Mouse (Mus musculus) limb, embryonic 14.5 days (tissue): Measurements from ENCODE around the gene Pclo. TPM values are rescaled to one million over a fixed set of nuclear protein-coding genes. Genes with fewer than 3 reads are reported as not detected.

Experiments used
- ATAC-seq: fragments of 200-750 bp; cut with Nextera tagmentation; 2 replicates; pipeline ENCODE4 v1.8.0; 2017; ENCODE audit warnings: low read depth, moderate number of reproducible peaks, moderate TSS enrichment; ENCODE audit not compliant: low FRiP score
- DNase-seq: peaks from one replicate; pipeline ENCODE4 v3.0.0-alpha.2; 2015; ENCODE audit warnings: low spot score
- H3K27ac ChIP-seq: fragments of 300-500 bp; sonication (generic); replicated peaks from 2 replicates; pipeline ENCODE4 v1.5.1; 2014; ENCODE audit warnings: low read depth, mild to moderate bottlenecking, low read length, moderate library complexity, mixed read lengths
- H3K27me3 ChIP-seq: fragments of 300-500 bp; sonication (generic); 2 replicates; pipeline ENCODE4 v1.6.1; 2014; ENCODE audit warnings: low read length, mixed read lengths; ENCODE audit not compliant: control insufficient read depth, insufficient read depth
- H3K36me3 ChIP-seq: fragments of 300-500 bp; sonication (generic); 2 replicates; pipeline ENCODE4 v1.6.1; 2014; ENCODE audit warnings: mild to moderate bottlenecking, low read length, moderate library complexity, mixed read lengths; ENCODE audit not compliant: control insufficient read depth, insufficient read depth
- H3K4me1 ChIP-seq: fragments of 300-500 bp; sonication (generic); 2 replicates; pipeline ENCODE4 v1.6.1; 2014; ENCODE audit warnings: antibody characterized with exemption, low read length, mixed read lengths; ENCODE audit not compliant: control insufficient read depth, insufficient read depth
- H3K4me2 ChIP-seq: fragments of 300-500 bp; sonication (generic); replicated peaks from 2 replicates; pipeline ENCODE4 v1.6.1; 2014; ENCODE audit warnings: low read depth, mild to moderate bottlenecking, low read length, moderate library complexity; ENCODE audit not compliant: severe bottlenecking
- H3K4me3 ChIP-seq: fragments of 300-500 bp; sonication (generic); replicated peaks from 2 replicates; pipeline ENCODE4 v1.5.1; 2014; ENCODE audit warnings: low read length
- H3K9ac ChIP-seq: fragments of 300-500 bp; sonication (generic); 2 replicates; pipeline ENCODE4 v1.6.1; 2014; ENCODE audit warnings: mild to moderate bottlenecking, low read depth, low read length, moderate library complexity; ENCODE audit not compliant: severe bottlenecking
- H3K9me3 ChIP-seq: fragments of 300-500 bp; sonication (generic); 2 replicates; pipeline ENCODE4 v1.6.1; 2016; ENCODE audit warnings: low read length; ENCODE audit not compliant: control insufficient read depth
- POLR2A ChIP-seq: fragments of 200-500 bp; IDR thresholded peaks from 2 replicates; pipeline ENCODE4 v1.8.0; 2012; ENCODE audit warnings: inconsistent platforms, mild to moderate bottlenecking, moderate library complexity, borderline replicate concordance; ENCODE audit not compliant: insufficient read depth, insufficient read length; ENCODE audit errors: extremely low read depth
- WGBS: fragments of 180-500 bp; shearing (Covaris S2); extraction: QIAGEN DNeasy Blood & Tissue Kit; methylation state at CpG from one replicate; pipeline ENCODE4 v1.1.7; 2014; 5-methylcytosine and 5-hydroxymethylcytosine counted together
- polyA plus RNA-seq, 2 experiments: library from polyadenylated mRNA; depleted of rRNA in 1 of 2; stranded (reverse) in 1 of 2; unstranded in 1 of 2; fragments of >200 nt; fragmentation: Nextera tagmentation in 1 of 2; extraction: Ambion mirVana in 1 of 2; gene quantifications; 2 replicates each; pipeline versions ENCODE4 v1.2.1 to v1.2.3; 2012 to 2014

Gene Pclo
- polyA plus RNA-seq, 2 experiments = 0.40 to 0.59 TPM

DNA sequence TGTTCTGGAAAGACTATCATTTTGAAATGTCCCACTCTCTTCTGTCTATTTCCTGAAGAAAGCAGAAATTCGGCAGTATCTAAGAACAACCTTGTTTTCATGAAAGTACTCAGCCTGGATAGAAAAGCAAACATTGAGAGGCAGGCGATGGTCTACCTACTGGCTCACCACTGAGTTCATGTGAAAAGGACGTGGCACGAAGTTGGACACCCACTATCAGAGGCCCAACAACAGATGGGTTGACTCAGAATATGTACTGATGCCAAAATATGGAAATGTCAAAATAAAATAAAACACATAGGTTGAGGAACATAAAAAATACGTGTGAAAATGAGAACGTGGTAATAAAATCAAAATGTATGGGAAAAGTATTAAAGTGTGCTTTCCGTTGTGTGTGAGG, 106.4 kb downstream of the Pclo start:
- TF ChIP-seq POLR2A = no peak
- H3K9me3 ChIP-seq = no peaks in the 10 kb centered on the region

GRCm38 (mm10) chr5:14623360-14623759, 108.6 kb downstream of the Pclo start:
- ATAC-seq = no peak
- Histone ChIP-seq H3K36me3 (no peaks in the 10 kb centered on the region), H3K9me3 (no peaks in the 10 kb centered on the region), H3K4me3 (no peak overlapping the region), H3K4me1 (no peaks in the 10 kb centered on the region), H3K27me3 (no peaks in the 10 kb centered on the region), H3K4me2 (no peak overlapping the region), H3K27ac (no peak overlapping the region), H3K9ac (no peak overlapping the region)
- 60% methylated on average over 7 of the region's 7 CpGs for WGBS
- TF ChIP-seq POLR2A = no peak
- DNase-seq = no peak

More for the DNA sequence above, 106.4 kb downstream of the Pclo start:
- no peaks in the 10 kb centered on the region for H3K36me3 ChIP-seq
- 73% methylated on average over 7 of the region's 7 CpGs for WGBS
- H3K27me3 ChIP-seq = no peaks in the 10 kb centered on the region
- no peak overlapping the region for H3K4me2 ChIP-seq
- ATAC-seq (no peak), DNase-seq (no peak)
- no peak overlapping the region for H3K9ac ChIP-seq
- H3K4me1 ChIP-seq = no peaks in the 10 kb centered on the region
- no peak overlapping the region for H3K27ac ChIP-seq
- no peak overlapping the region for H3K4me3 ChIP-seq

- H3K4me3 ChIP-seq = no peak overlapping the region
- H3K4me2 ChIP-seq = no peak overlapping the region
- ATAC-seq (no peak), DNase-seq (no peak)
- no peaks in the 10 kb centered on the region for H3K4me1 ChIP-seq
- H3K27ac ChIP-seq = no peak overlapping the region
- no peaks in the 10 kb centered on the region for H3K9me3 ChIP-seq
- H3K27me3 ChIP-seq = no peaks in the 10 kb centered on the region
- no peak for TF ChIP-seq POLR2A
- H3K9ac ChIP-seq = no peak overlapping the region
- 94% methylated on average over 1 of the region's 1 CpGs for WGBS
- no peaks in the 10 kb centered on the region for H3K36me3 ChIP-seq
Measured at GRCm38 (mm10) chr5:14641260-14641659, 126.5 kb downstream of the Pclo start.

- no peak for TF ChIP-seq POLR2A
- Histone ChIP-seq H3K36me3 (no peaks in the 10 kb centered on the region), H3K27ac (no peak overlapping the region), H3K9me3 (no peaks in the 10 kb centered on the region), H3K4me2 (no peak overlapping the region), H3K4me1 (no peaks in the 10 kb centered on the region), H3K9ac (no peak overlapping the region), H3K4me3 (no peak overlapping the region), H3K27me3 (no peaks in the 10 kb centered on the region)
- 90% methylated on average over 3 of the region's 3 CpGs for WGBS
- ATAC-seq (no peak), DNase-seq (no peak)
Measured at GRCm38 (mm10) chr5:14645856-14646255, 131.1 kb downstream of the Pclo start.

DNA sequence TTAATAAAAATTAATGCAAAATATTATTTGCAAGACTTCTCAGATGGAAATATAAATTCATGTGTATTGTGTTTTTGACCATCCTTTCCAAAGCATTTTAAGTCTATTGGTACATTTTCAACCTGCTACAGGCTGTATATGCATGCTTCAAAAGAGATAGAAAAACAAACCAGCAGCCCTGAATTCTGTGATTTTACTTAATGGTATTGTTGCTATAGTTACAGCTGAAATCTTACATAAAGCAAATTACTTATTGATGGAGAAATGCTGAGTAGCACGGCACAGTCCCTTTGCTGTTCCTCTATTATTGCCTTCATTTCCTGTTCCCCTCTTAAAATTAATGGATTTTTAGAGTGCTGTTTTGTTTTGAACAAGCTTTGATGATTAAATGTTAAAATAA, 145.9 kb downstream of the Pclo start:
- H3K9me3 ChIP-seq = no peaks in the 10 kb centered on the region
- DNase-seq (no peak), ATAC-seq (no peak)
- no peak overlapping the region for H3K4me2 ChIP-seq
- no peaks in the 10 kb centered on the region for H3K36me3 ChIP-seq
- no peak overlapping the region for H3K4me3 ChIP-seq
- WGBS = 37% methylated on average over 1 of the region's 1 CpGs
- TF ChIP-seq POLR2A = no peak
- no peak overlapping the region for H3K27ac ChIP-seq
- H3K4me1 ChIP-seq = no peaks in the 10 kb centered on the region
- no peak overlapping the region for H3K9ac ChIP-seq
- H3K27me3 ChIP-seq = no peaks in the 10 kb centered on the region

GRCm38 (mm10) chr5:14662180-14662579, 147.5 kb downstream of the Pclo start:
- WGBS = 83% methylated on average over 1 of the region's 1 CpGs

More at GRCm38 (mm10) chr5:14662180-14662579, 147.5 kb downstream of the Pclo start:
- Histone ChIP-seq H3K9me3 (no peaks in the 10 kb centered on the region), H3K36me3 (no peaks in the 10 kb centered on the region), H3K9ac (no peak overlapping the region), H3K27me3 (no peaks in the 10 kb centered on the region), H3K4me2 (no peak overlapping the region), H3K4me1 (no peaks in the 10 kb centered on the region), H3K4me3 (no peak overlapping the region), H3K27ac (no peak overlapping the region)
- no peak for ATAC-seq
- no peak for TF ChIP-seq POLR2A
- no peak for DNase-seq
